Mouse (Mus musculus) G1E-ER4 (cell line): Measurements from ENCODE around the gene Gm10487. TPM values are rescaled to one million over a fixed set of nuclear protein-coding genes. Genes with fewer than 3 reads are reported as not detected.
"Not testable (repeated sequence)": the region's sequence is repeated elsewhere in the genome, so short reads cannot be mapped to it uniquely, and the experiment has no call there.

Experiments used
- GATA1 ChIP-seq: IDR thresholded peaks from one replicate; pipeline ENCODE4 v1.8.0; 2012; ENCODE audit warnings: low read length, inconsistent platforms
- polyA plus RNA-seq: library from polyadenylated mRNA; stranded (reverse); fragments of >175 nt; gene quantifications from 2 replicates; pipeline ENCODE4 v1.2.3, GENCODE M21; 2012

Gene Gm10487
- not detected in 2 replicates for polyA plus RNA-seq

- TF ChIP-seq GATA1 = not testable (repeated sequence)
These were observed at the start of gene Gm10487 for GRCm38 (mm10) chrX:30843369-30843768. TSS of gene Gm10487 (minus strand) at chrX:30843469.
